Mouse (Mus musculus) adrenal gland, adult 2 months (tissue): ENCODE measurements at regions not wholly inside any gene's neighbourhood (a gene's known extent, or its start where the extent isn't known, plus 50 kb on each side); places are given as distances from the start of the nearest gene placed in this dataset.

ENCODE experiments used
- DNase-seq: peaks from one replicate; pipeline ENCODE4 v3.0.0; 2021

GRCm38 (mm10) chr2:124775737-124776136, 292.2 kb upstream of the Slc24a5 start:
- DNase-seq, result peak; percentile 55

GRCm38 (mm10) chr2:124792633-124793036, 275.3 kb upstream of the Slc24a5 start:
- no peak for DNase-seq

GRCm38 (mm10) chr2:124811709-124812108, 256.2 kb upstream of the Slc24a5 start:
- no peak for DNase-seq

- no peak for DNase-seq
Measured at GRCm38 (mm10) chr2:124816814-124817213, 251.1 kb upstream of the Slc24a5 start.

- no peak for DNase-seq
Measured at GRCm38 (mm10) chr2:124819846-124820245, 248.1 kb upstream of the Slc24a5 start.

GRCm38 (mm10) chr2:124820821-124821220, 247.1 kb upstream of the Slc24a5 start:
- DNase-seq, result no peak

GRCm38 (mm10) chr2:124821366-124821765, 246.6 kb upstream of the Slc24a5 start:
- DNase-seq, result no peak

- peak; percentile 76 for DNase-seq
Measured at GRCm38 (mm10) chr2:124848812-124849211, 219.1 kb upstream of the Slc24a5 start.

GRCm38 (mm10) chr2:124858504-124858903, 209.4 kb upstream of the Slc24a5 start:
- peak; percentile 89 for DNase-seq

- no peak for DNase-seq
Measured at GRCm38 (mm10) chr2:124888209-124888608, 179.7 kb upstream of the Slc24a5 start.

GRCm38 (mm10) chr2:124895002-124895401, 172.9 kb upstream of the Slc24a5 start:
- no peak for DNase-seq

- no peak for DNase-seq
Measured at GRCm38 (mm10) chr2:124903556-124903955, 164.4 kb upstream of the Slc24a5 start.

GRCm38 (mm10) chr2:124905076-124905475, 162.8 kb upstream of the Slc24a5 start:
- peak; percentile 14 for DNase-seq

GRCm38 (mm10) chr2:124918986-124919761, 148.8 kb upstream of the Slc24a5 start:
- DNase-seq, result no peak

GRCm38 (mm10) chr2:124919762-124920255, 148.1 kb upstream of the Slc24a5 start:
- DNase-seq, result no peak

GRCm38 (mm10) chr2:124920265-124920664, 147.7 kb upstream of the Slc24a5 start:
- DNase-seq, result no peak

GRCm38 (mm10) chr2:124927882-124928758, 139.8 kb upstream of the Slc24a5 start:
- DNase-seq, result peak; percentile 34

- DNase-seq, result no peak
Measured at GRCm38 (mm10) chr2:124928759-124929113, 139.2 kb upstream of the Slc24a5 start.

- DNase-seq, result no peak
Measured at GRCm38 (mm10) chr2:124930719-124931118, 137.2 kb upstream of the Slc24a5 start.

GRCm38 (mm10) chr2:124932566-124932965, 135.4 kb upstream of the Slc24a5 start:
- DNase-seq, result no peak

- no peak for DNase-seq
Measured at GRCm38 (mm10) chr2:124933876-124934275, 134.0 kb upstream of the Slc24a5 start.

GRCm38 (mm10) chr2:124948263-124948781, 119.6 kb upstream of the Slc24a5 start:
- no peak for DNase-seq

- DNase-seq, result no peak
Measured at GRCm38 (mm10) chr2:124948812-124949211, 119.1 kb upstream of the Slc24a5 start.
